Mouse (Mus musculus) CD4-positive, CD25-positive, alpha-beta regulatory T cell, adult 4 months (primary cell): ENCODE results near the gene Sac3d1. TPM values are rescaled to one million over a fixed set of nuclear protein-coding genes. Genes with fewer than 3 reads are reported as not detected.

Source experiments
- ATAC-seq: one replicate; pipeline ENCODE4 v1.8.0; 2017
- polyA plus RNA-seq, 2 experiments: library from polyadenylated mRNA; unstranded; fragments of 100-300 nt; shearing (Covaris generic); gene quantifications; one replicate each; pipeline ENCODE4 v1.2.1; 2017

Gene Sac3d1
- polyA plus RNA-seq, 2 experiments from 2014 or later = 0.43 to 2.2 TPM

GRCm38 (mm10) chr19:6118677-6119185 lies 281 bp upstream of the Sac3d1 start:
- peak; percentile 35 for ATAC-seq

- ATAC-seq = no peak
These were observed 984 bp downstream of the Sac3d1 start for GRCm38 (mm10) chr19:6117346-6117985.

GRCm38 (mm10) chr19:6116113-6116850 lies 2.2 kb downstream of the Sac3d1 start:
- ATAC-seq = no peak

DNA sequence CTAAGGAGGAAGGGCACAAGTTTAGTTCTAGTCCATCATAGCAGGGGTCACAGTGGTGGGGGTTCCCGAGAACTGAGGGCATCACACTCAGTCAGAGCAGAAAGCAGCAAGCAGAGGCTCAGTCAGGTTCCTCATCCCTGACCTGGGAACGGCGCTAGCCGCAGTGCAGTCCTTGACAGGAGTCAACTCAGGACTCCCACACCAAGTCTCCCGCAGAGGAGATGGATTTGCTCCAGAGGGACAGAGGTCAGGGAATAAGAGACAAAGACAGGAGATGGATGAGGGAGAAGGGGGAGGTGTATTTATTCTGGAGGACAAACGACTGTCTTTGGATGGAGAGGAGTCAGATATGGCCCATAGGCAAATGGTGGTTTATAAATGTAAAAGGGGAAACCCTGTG lies 5.3 kb downstream of the Sac3d1 start:
- ATAC-seq = no peak

- ATAC-seq = no peak
These were observed 12.9 kb downstream of the Sac3d1 start, which contains the start of gene Naaladl1 for GRCm38 (mm10) chr19:6105586-6105985. Naaladl1 (plus strand) TSS chr19:6105782.

GRCm38 (mm10) chr19:6104476-6104875 lies 14.0 kb downstream of the Sac3d1 start:
- no peak for ATAC-seq

- no peak for ATAC-seq
These were observed 16.1 kb downstream of the Sac3d1 start for GRCm38 (mm10) chr19:6102169-6102853.

DNA sequence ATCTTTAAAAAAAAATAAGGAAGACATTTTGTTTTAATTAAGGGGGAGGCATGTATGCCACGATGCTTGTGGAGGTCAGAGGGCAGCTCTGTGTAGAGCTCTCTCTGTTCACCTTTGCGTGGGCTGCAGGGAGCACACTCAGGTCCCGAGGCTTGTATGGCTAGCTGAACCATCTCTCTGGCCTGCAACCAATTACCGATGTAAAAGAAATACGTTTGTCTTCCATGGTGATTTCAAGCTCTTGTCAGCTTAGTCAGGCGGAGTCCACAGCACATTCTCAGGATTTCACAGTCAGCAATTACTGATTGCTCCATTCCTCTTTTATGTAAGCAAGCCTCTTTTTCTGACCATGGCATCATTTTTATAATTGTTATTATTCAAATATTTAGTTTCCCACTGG lies 17.3 kb downstream of the Sac3d1 start:
- no peak for ATAC-seq

DNA sequence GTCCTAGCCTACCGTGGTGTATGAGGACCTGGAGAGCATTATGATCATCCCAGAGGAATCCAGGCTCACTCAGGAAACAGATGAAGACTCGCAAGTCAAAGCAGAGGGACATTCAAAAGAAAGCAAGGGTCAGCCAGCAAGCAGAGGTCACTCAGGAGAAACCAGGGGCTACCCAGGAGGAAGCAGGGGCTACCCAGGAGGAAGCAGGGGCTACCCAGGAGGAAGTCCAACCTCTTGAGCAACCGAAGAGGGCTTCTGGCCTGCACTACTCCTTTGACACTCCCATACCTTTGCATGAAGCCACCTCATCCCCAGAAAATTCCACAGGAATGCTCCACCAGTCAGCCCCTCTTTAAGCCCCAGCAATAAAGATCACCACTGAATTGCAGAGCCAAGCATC lies 20.6 kb downstream of the Sac3d1 start:
- ATAC-seq = no peak

DNA sequence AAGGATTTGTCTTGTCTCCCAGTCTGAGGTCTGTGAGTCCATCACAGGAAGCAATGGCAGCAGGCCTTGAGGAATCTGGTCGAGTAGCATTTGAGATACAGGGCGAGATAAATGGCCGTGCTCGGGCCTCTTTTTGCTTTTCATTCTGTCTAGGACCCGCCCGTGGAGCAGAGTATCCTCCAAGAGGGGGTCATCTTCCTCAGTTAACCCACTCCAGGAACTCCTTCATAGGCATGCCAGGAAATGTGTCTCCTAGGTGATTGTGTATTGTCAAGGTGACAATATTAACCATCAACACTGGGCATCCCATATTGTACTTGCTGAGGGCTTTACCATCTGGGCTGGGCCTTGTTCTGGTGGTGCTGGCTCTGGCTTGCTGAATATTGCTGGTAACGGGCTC lies 24.3 kb downstream of the Sac3d1 start, which contains the start of gene AC131692.1:
TSS of gene AC131692.1 (plus strand) at position 301 of the 400 bp plus-strand sequence.
- no peak for ATAC-seq

DNA sequence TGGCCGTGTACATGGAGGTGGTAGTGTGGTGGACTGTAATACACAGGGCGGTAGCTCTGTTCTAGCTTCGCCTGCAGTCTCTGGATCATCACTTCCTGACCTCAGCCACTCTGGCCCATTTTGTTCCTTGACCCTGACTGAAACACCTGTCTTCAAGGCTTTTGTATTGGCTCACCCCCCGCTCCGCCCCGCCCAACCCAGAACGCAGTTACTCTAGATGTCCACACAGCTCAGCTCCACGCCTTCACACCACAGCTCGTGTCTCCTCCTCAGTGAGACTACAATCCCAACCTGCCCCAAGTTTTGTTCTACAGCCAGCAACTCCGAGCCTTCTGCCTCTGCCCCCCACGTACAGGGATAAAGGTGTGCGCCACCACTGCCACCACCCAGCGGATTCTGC lies 29.6 kb downstream of the Sac3d1 start:
- ATAC-seq = no peak

- ATAC-seq = peak; percentile 78
These were observed 33.0 kb downstream of the Sac3d1 start for GRCm38 (mm10) chr19:6085417-6085879.

- ATAC-seq = peak; percentile 94
These were observed 33.8 kb downstream of the Sac3d1 start, which contains the start of the genes Zfpl1 and Cdca5 for GRCm38 (mm10) chr19:6084478-6085248. Zfpl1 (minus strand) TSS chr19:6084956. Cdca5 (plus strand) TSS chr19:6084983.

- no peak for ATAC-seq
These were observed 36.3 kb downstream of the Sac3d1 start, which contains the start of gene Gm28374 for GRCm38 (mm10) chr19:6082156-6082555. Gm28374 (minus strand) TSS chr19:6082256.

GRCm38 (mm10) chr19:6079983-6080480 lies 38.4 kb downstream of the Sac3d1 start, which contains the start of gene Tmem262:
Tmem262 (plus strand) TSS chr19:6080033.
- no peak for ATAC-seq

GRCm38 (mm10) chr19:6076564-6077393 lies 41.7 kb downstream of the Sac3d1 start, which contains the start of gene Vps51:
Vps51 (minus strand) TSS chr19:6077231.
- peak; percentile 99 for ATAC-seq

DNA sequence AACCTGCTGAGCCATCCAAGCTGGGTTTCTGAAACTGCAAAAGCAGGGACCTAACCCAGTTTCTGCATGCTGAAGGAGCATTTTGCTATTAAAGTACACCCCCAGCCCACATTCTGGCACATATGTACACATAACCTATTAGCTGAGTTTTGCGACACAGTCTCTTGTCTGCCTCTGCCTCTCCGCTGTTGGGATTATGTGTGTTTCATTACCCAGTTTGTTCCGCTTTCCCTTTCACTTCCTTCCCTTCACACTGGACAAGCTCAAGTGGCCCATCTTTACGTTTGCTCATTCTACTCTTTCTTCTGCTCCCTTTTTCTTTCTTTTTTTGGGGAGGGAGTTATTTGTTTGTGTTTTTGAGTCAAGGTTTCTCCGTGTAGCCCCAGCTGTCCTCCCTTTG lies 44.6 kb downstream of the Sac3d1 start:
- ATAC-seq = no peak

- no peak for ATAC-seq
These were observed 47.2 kb downstream of the Sac3d1 start for GRCm38 (mm10) chr19:6071261-6071660.

GRCm38 (mm10) chr19:6070571-6071250 lies 47.7 kb downstream of the Sac3d1 start:
- ATAC-seq = no peak

DNA sequence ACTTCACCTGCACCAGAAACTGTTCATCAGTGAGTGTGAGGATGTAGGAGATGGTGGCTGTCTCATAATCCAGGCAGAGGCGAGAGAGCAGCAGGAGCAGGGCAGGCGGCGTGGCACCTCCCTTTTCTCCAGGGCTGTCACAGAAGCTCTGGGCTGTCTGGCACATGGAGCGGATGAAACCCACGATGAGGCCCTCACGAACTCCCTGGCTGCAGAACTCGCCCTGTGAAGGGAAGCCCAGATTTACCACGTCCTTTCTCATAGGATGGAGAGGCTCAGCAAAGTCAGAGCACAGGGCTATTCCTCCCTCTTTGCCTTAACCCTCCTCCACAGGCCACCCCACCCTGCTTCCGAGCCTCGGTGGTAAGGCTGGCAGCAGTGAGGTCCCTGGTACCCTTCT lies 48.6 kb downstream of the Sac3d1 start:
- ATAC-seq = no peak
